9 mouse cellular contexts compared by ENCODE assay signal in genomic region chr12:104851711-104852508, GRCm38 (mm10). TPM values are rescaled to one million over a fixed set of nuclear protein-coding genes. Genes with fewer than 3 reads are reported as not detected.
A peak's percentile ranks its signal among the peaks of the same experiment; 100 is the strongest.
DNase-seq lines count a peak whose midpoint lies in the region; ATAC-seq lines count a peak whose summit lies in the region.
"Had no signal": no experiment of that assay in that cellular context is flagged by ENCODE, and none has a peak within 500 bp of the region (broad histone marks: within the 10 kb centered on the region; RNA-seq: fewer than 3 reads in every experiment).

No protein-coding gene starts in this region.

- H3K27me3 ChIP-seq in forebrain, embryonic 16.5 days (replicated peaks; ENCODE audit: control insufficient read depth, insufficient read depth, low read length) = no peaks in the 10 kb centered on the region
- H3K27me3 ChIP-seq in hindbrain, embryonic 14.5 days (ENCODE audit: control insufficient read depth, insufficient read depth, low read length) = no peaks in the 10 kb centered on the region
- no peaks in the 10 kb centered on the region; the same call in 1 of the 2 replicates for H3K27me3 ChIP-seq in limb, embryonic 12.5 days
- H3K27me3 ChIP-seq in midbrain, embryonic 13.5 days = no peaks in the 10 kb centered on the region; the same call in 1 of the 2 replicates

- H3K9me3 ChIP-seq in forebrain, embryonic 16.5 days (ENCODE audit: control insufficient read depth, low read length) = no peaks in the 10 kb centered on the region
- H3K9me3 ChIP-seq in hindbrain, embryonic 14.5 days (ENCODE audit: control insufficient read depth, low read length) = no peaks in the 10 kb centered on the region
- no peaks in the 10 kb centered on the region for H3K9me3 ChIP-seq in limb, embryonic 12.5 days
- no peaks in the 10 kb centered on the region for H3K9me3 ChIP-seq in midbrain, embryonic 13.5 days

- peak; percentile 6 for DNase-seq in NIH3T3 (ENCODE audit: low read depth)
- peak; percentile 52 for DNase-seq in adrenal gland, adult 8-10 months
- DNase-seq in hindbrain, embryonic 14.5 days (ENCODE audit: low spot score) = peak; percentile 62
- DNase-seq in right cerebral cortex, postnatal 10 days (ENCODE audit: low spot score in 2 of 2) = no peak

- no peaks in the 10 kb centered on the region for H3K36me3 ChIP-seq in forebrain, embryonic 16.5 days (ENCODE audit: control insufficient read depth, insufficient read depth)
- no peaks in the 10 kb centered on the region for H3K36me3 ChIP-seq in hindbrain, embryonic 14.5 days (replicated peaks; ENCODE audit: control insufficient read depth, insufficient read depth)
- peaks cover 7% of the 10 kb centered on the region; the same call in 1 of the 2 replicates for H3K36me3 ChIP-seq in limb, embryonic 12.5 days
- H3K36me3 ChIP-seq in midbrain, embryonic 13.5 days = no peaks in the 10 kb centered on the region

- H3K27ac ChIP-seq in forebrain, embryonic 16.5 days (ENCODE audit: low read length) = no peak overlapping the region
- no peak overlapping the region for H3K27ac ChIP-seq in hindbrain, embryonic 14.5 days
- H3K27ac ChIP-seq in limb, embryonic 12.5 days = peak overlapping the region; percentile 30
- H3K27ac ChIP-seq in midbrain, embryonic 13.5 days = no peak overlapping the region
- H3K27ac ChIP-seq: macrophage had no signal

- H3K4me3 ChIP-seq in forebrain, embryonic 16.5 days (replicated peaks; ENCODE audit: low read length) = no peak overlapping the region
- no peak overlapping the region for H3K4me3 ChIP-seq in hindbrain, embryonic 14.5 days (replicated peaks; ENCODE audit: low read length)
- 0 out of 2 replicates have a peak overlapping the region, but pooled peaks have one; percentile 0 for H3K4me3 ChIP-seq in limb, embryonic 12.5 days (replicated peaks)
- H3K4me3 ChIP-seq in midbrain, embryonic 13.5 days (replicated peaks) = no peak overlapping the region

- H3K4me2 ChIP-seq in forebrain, embryonic 16.5 days (ENCODE audit: low read length) = peak overlapping the region; percentile 2; the same call in 1 of the 2 replicates
- H3K4me2 ChIP-seq in hindbrain, embryonic 14.5 days (replicated peaks) = peak overlapping the region; percentile 10; the same call in 1 of the 2 replicates
- peak overlapping the region; percentile 51 for H3K4me2 ChIP-seq in limb, embryonic 12.5 days
- H3K4me2 ChIP-seq in midbrain, embryonic 13.5 days (replicated peaks) = peak overlapping the region; percentile 17

- ATAC-seq in forebrain, embryonic 16.5 days = peak; percentile 50; the same call in 1 of the 2 replicates
- peak; percentile 78; the same call in 1 of the 2 replicates for ATAC-seq in hindbrain, embryonic 14.5 days (ENCODE audit: low FRiP score)
- peak; percentile 86; the same call in 1 of the 2 replicates for ATAC-seq in limb, embryonic 12.5 days (ENCODE audit: insufficient number of reproducible peaks, insufficient read depth, low FRiP score, low TSS enrichment, low read depth)
- peak; percentile 57 for ATAC-seq in midbrain, embryonic 13.5 days
- ATAC-seq in erythroblast, adult 5-6 weeks (replicated peaks; ENCODE audit: low FRiP score, poor library complexity, severe bottlenecking) = no peak

- 31% methylated on average over 16 of the region's 16 CpGs for WGBS in forebrain, embryonic 16.5 days
- WGBS in hindbrain, embryonic 14.5 days = 29% methylated on average over 16 of the region's 16 CpGs
- 11% methylated on average over 16 of the region's 16 CpGs for WGBS in limb, embryonic 12.5 days
- WGBS in midbrain, embryonic 13.5 days = 33% methylated on average over 16 of the region's 16 CpGs

- no peak overlapping the region for H3K9ac ChIP-seq in forebrain, embryonic 16.5 days (replicated peaks; ENCODE audit: low read depth, low read length)
- no peak overlapping the region for H3K9ac ChIP-seq in hindbrain, embryonic 14.5 days
- H3K9ac ChIP-seq in limb, embryonic 12.5 days (replicated peaks) = 0 out of 2 replicates have a peak overlapping the region, but pooled peaks have one; percentile 13
- no peak overlapping the region for H3K9ac ChIP-seq in midbrain, embryonic 13.5 days (replicated peaks)

- no peaks in the 10 kb centered on the region; the same call in 1 of the 2 replicates for H3K4me1 ChIP-seq in forebrain, embryonic 16.5 days (replicated peaks; ENCODE audit: control insufficient read depth, insufficient read depth, low read length)
- 0 out of 2 replicates have a peak, but pooled peaks cover 6% of the 10 kb centered on the region for H3K4me1 ChIP-seq in hindbrain, embryonic 14.5 days (replicated peaks; ENCODE audit: control insufficient read depth, insufficient read depth, low read length)
- peaks cover 28% of the 10 kb centered on the region for H3K4me1 ChIP-seq in limb, embryonic 12.5 days (replicated peaks)
- H3K4me1 ChIP-seq in midbrain, embryonic 13.5 days (replicated peaks) = peaks cover 13% of the 10 kb centered on the region

RNA-seq across cellular contexts. Expression of gene Clmn, which starts 13.0 kb away (rescaled TPM):
- total RNA-seq in adrenal gland, adult 8-10 months (2022) = 10 to 100 TPM; 12.7 to 15.3 (median 14.2) TPM
- 0.71 and 0.84 TPM in 2 replicates for polyA plus RNA-seq in forebrain, embryonic 16.5 days (2015; fragmentation: Nextera tagmentation; extraction: Ambion mirVana)
- 1.0 and 1.7 TPM in 2 replicates for polyA plus RNA-seq in hindbrain, embryonic 14.5 days (2014; fragmentation: Nextera tagmentation; extraction: Ambion mirVana)
- polyA plus RNA-seq in limb, embryonic 12.5 days (2016; fragmentation: Nextera tagmentation; extraction: Ambion mirVana) = 4.8 and 5.2 TPM in 2 replicates
- 0.98 and 1.1 TPM in 2 replicates for polyA plus RNA-seq in midbrain, embryonic 13.5 days (2015; fragmentation: Nextera tagmentation; extraction: Ambion mirVana)
- not detected in 2 replicates for total RNA-seq in erythroblast, adult 5-6 weeks (2015; ENCODE audit: low replicate concordance)
- total RNA-seq in erythroblast, adult 5-6 weeks (2017; ENCODE audit: low replicate concordance) = 0.14 TPM in 1 of 2 replicates, not detected in the other
- polyA plus RNA-seq: macrophage had no signal

Comparison
In these comparisons a context has a peak if more than half of its experiments do, and no peak if none do; other contexts are left out.
1. DNase-seq: peak in NIH3T3 (single experiment), adrenal gland, adult 8-10 months (single experiment) and hindbrain, embryonic 14.5 days (single experiment); none in right cerebral cortex, postnatal 10 days (0 of 2).
2. Peak in every context shown above with its lines, with median percentiles within 50 percentile points of each other: H3K4me2 ChIP-seq.